Mouse (Mus musculus): ENCODE data around the gene Nphp4. TPM values are rescaled to one million over a fixed set of nuclear protein-coding genes. Genes with fewer than 3 reads are reported as not detected.

The Nphp4 gene
- 3.4 and 4.5 TPM in 2 replicates for polyA plus RNA-seq (2014; fragmentation: Nextera tagmentation; extraction: Ambion mirVana)

DNA sequence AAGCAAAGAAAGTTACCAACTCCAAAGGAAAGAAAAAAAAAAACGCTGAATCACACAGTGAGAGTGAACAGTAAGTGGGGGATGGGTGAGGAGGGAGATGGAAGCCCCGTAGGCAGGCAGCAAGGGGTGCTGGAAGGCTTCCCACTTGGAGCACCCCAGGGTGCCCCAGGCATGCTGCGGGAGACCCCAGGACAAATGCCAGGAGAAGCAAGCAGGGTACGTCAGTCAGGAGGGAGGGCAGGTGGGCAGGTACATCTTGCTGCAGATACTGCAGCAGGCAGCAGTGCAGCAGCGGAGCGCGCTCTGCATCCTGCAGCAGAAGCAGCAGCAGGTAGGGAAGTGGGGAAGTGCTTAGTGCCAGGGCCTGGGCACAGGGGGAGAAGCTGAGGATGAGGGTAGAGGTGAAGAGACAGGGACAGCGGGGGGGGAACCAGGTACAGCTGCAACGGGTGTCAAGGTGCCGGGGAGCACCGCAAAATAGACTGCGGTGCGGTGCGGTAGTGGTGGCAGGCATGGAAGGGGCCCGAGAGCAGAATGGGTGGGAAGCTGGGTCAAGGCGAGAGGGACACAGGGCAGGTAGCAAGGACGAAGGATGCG is at the start of gene Nphp4:
Nphp4 (plus strand) TSS at position 280 of the 597 bp plus-strand sequence.
- no peak within 1 kb of the TSS for H3K27ac ChIP-seq (replicated peaks; ENCODE audit: low read depth, low read length)

DNA sequence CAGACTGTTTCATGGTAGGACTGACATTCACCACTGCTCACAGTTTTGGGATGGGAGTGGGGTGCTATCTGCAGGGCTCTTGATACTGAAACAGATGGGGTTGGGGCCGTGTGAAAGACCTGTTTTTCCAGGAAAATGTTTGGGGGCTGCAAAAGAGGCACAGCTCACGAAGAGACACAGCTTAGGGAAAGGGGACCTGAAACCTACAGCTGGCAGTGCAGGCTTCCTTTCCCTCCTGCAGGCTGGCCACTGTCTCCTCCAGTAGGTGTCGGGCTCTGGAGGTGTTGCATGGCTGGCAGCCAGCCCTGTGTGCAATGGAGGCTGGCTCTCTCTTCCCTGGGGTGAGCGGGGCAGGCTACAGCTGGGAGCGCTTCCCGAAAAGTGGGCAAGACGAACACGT is 48.2 kb upstream of the Nphp4 start:
- Histone ChIP-seq H3K4me1 (ENCODE audit: control insufficient read depth, insufficient read depth, low read length) (no peaks in the 10 kb centered on the region), H3K27me3 (replicated peaks; ENCODE audit: control insufficient read depth, insufficient read depth, low read length) (no peaks in the 10 kb centered on the region), H3K36me3 (ENCODE audit: control insufficient read depth, insufficient read depth, low read length) (no peaks in the 10 kb centered on the region), H3K27ac (replicated peaks; ENCODE audit: low read depth, low read length) (no peak overlapping the region), H3K4me2 (ENCODE audit: low read depth, low read length) (no peak overlapping the region), H3K9ac (ENCODE audit: low read depth, low read length) (no peak overlapping the region), H3K4me3 (ENCODE audit: low read depth, low read length) (no peak overlapping the region), H3K9me3 (ENCODE audit: control insufficient read depth, low read length) (no peaks in the 10 kb centered on the region)
- ATAC-seq (ENCODE audit: low read depth): no peak
- DNase-seq (ENCODE audit: low spot score): no peak
- WGBS: 58% methylated on average over 8 of the region's 8 CpGs

More for the DNA sequence above, at the start of gene Nphp4:
- Histone ChIP-seq H3K27me3 (replicated peaks; ENCODE audit: control insufficient read depth, insufficient read depth, low read length) (peaks cover 9% of the 10 kb centered on the region; the same call in 1 of the 2 replicates), H3K4me1 (ENCODE audit: control insufficient read depth, insufficient read depth, low read length) (peaks cover 5% of the 10 kb centered on the region), H3K36me3 (ENCODE audit: control insufficient read depth, insufficient read depth, low read length) (no peaks in the 10 kb centered on the region), H3K4me3 (ENCODE audit: low read depth, low read length) (peak within 1 kb of the TSS; percentile 78), H3K9ac (ENCODE audit: low read depth, low read length) (peak within 1 kb of the TSS; percentile 84), H3K4me2 (ENCODE audit: low read depth, low read length) (peak within 1 kb of the TSS; percentile 80), H3K9me3 (ENCODE audit: control insufficient read depth, low read length) (peaks cover 13% of the 10 kb centered on the region; the same call in 1 of the 2 replicates)
- no peak for ATAC-seq (ENCODE audit: low read depth)
- WGBS: 4% methylated on average over 18 of the region's 18 CpGs
- DNase-seq (ENCODE audit: low spot score): no peak

DNA sequence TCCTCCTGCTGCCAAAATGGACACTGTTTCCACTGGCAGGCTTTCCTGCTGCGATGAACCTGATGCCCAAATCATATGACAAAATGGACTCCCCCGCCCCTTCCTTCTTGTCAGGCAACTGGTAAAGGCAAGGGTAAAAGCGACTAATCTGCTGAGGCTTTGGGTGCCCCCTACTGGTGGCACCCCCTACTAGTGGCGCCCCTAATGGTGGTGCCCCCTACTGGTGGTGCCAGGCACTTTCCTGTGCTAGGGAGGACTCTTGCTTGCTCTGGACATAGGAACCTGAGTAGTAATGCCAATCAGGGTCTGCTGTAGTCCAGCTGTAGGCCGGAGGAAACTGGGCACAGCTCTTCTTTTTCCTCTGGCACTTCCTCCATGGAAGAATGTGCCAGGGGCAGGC is 44.2 kb upstream of the Nphp4 start:
- 59% methylated on average over 5 of the region's 5 CpGs for WGBS
- H3K9ac ChIP-seq (ENCODE audit: low read depth, low read length): no peak overlapping the region
- no peaks in the 10 kb centered on the region for H3K4me1 ChIP-seq (ENCODE audit: control insufficient read depth, insufficient read depth, low read length)
- H3K4me2 ChIP-seq (ENCODE audit: low read depth, low read length): no peak overlapping the region
- ATAC-seq (ENCODE audit: low read depth): no peak
- H3K27me3 ChIP-seq (replicated peaks; ENCODE audit: control insufficient read depth, insufficient read depth, low read length): no peaks in the 10 kb centered on the region
- no peak overlapping the region for H3K4me3 ChIP-seq (ENCODE audit: low read depth, low read length)
- no peak for DNase-seq (ENCODE audit: low spot score)
- H3K9me3 ChIP-seq (ENCODE audit: control insufficient read depth, low read length): no peaks in the 10 kb centered on the region
- H3K27ac ChIP-seq (replicated peaks; ENCODE audit: low read depth, low read length): no peak overlapping the region
- no peaks in the 10 kb centered on the region for H3K36me3 ChIP-seq (ENCODE audit: control insufficient read depth, insufficient read depth, low read length)

DNA sequence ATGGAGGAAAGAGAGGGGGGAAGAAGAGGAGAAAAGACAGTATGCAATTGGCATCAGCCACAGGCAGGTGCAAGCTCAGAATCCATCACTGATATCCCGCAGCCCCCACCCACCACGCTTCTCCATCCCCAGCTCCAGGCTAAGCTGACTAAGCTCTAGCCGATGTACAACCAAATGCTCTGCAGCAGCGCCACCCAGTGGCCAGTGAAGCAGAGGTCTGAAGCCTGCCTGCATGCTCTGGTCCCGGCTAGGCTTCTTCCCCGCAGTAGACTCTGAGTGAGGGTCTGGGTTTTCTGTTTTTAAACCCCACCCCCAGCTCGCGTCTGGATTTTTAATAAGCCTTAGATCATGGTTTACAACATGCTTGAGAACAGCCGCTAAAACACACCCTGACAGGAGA is 41.7 kb upstream of the Nphp4 start:
- Histone ChIP-seq H3K4me1 (ENCODE audit: control insufficient read depth, insufficient read depth, low read length) (no peaks in the 10 kb centered on the region), H3K36me3 (ENCODE audit: control insufficient read depth, insufficient read depth, low read length) (no peaks in the 10 kb centered on the region), H3K4me3 (ENCODE audit: low read depth, low read length) (peak overlapping the region; percentile 14), H3K9me3 (ENCODE audit: control insufficient read depth, low read length) (no peaks in the 10 kb centered on the region), H3K27me3 (replicated peaks; ENCODE audit: control insufficient read depth, insufficient read depth, low read length) (no peaks in the 10 kb centered on the region), H3K9ac (ENCODE audit: low read depth, low read length) (no peak overlapping the region), H3K27ac (replicated peaks; ENCODE audit: low read depth, low read length) (no peak overlapping the region), H3K4me2 (ENCODE audit: low read depth, low read length) (peak overlapping the region; percentile 44)
- DNase-seq (ENCODE audit: low spot score) (peak; percentile 92), ATAC-seq (ENCODE audit: low read depth) (peak; percentile 93)
- 0% methylated on average over 9 of the region's 9 CpGs for WGBS

DNA sequence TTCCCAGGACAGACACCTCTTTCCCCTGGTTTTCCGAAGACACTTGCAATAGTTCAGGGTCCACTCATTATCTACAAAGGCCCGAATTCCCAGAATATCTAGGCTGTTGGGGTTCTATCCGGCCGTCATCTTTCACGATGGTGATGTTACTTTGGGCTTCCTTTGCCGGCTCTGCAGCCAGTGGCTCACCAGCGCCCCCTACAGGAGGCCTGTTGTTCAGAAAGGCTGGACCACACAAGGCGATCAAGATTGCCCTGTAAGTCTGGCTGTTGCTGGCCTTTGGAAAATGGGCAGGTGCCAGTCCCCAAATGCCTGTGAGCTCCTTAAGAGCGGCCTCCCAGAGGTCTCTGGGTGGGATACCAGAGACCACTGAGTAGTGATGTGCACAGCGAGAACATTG is 41.3 kb upstream of the Nphp4 start:
- Histone ChIP-seq H3K27ac (replicated peaks; ENCODE audit: low read depth, low read length) (no peak overlapping the region), H3K27me3 (replicated peaks; ENCODE audit: control insufficient read depth, insufficient read depth, low read length) (no peaks in the 10 kb centered on the region), H3K9me3 (ENCODE audit: control insufficient read depth, low read length) (no peaks in the 10 kb centered on the region), H3K4me2 (ENCODE audit: low read depth, low read length) (peak overlapping the region; percentile 44), H3K4me1 (ENCODE audit: control insufficient read depth, insufficient read depth, low read length) (no peaks in the 10 kb centered on the region), H3K36me3 (ENCODE audit: control insufficient read depth, insufficient read depth, low read length) (no peaks in the 10 kb centered on the region), H3K4me3 (ENCODE audit: low read depth, low read length) (peak overlapping the region; percentile 14), H3K9ac (ENCODE audit: low read depth, low read length) (no peak overlapping the region)
- WGBS: 13% methylated on average over 10 of the region's 10 CpGs
- peak; percentile 75 for ATAC-seq (ENCODE audit: low read depth)
- DNase-seq (ENCODE audit: low spot score): peak; percentile 41

DNA sequence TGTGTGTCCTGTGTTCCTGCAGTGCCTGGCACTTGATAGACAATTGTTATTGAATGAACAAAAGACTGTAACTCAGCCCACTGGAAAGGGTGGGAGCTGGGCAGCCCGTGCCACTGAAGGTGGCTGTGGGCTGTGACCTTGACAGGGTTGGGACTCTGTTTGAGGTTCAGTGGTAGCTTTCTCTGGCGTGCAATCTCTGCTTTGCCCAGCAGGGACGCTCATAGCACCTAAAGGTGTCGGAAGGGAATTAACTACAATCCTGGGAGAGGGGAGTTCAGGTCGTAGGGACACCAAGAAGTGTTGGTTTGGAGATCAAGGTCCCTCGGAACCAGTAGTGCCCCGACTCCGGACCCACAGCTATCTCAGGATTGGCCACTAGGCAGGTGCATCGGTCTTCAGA is 35.6 kb upstream of the Nphp4 start:
- Histone ChIP-seq H3K9ac (ENCODE audit: low read depth, low read length) (no peak overlapping the region), H3K27ac (replicated peaks; ENCODE audit: low read depth, low read length) (no peak overlapping the region), H3K36me3 (ENCODE audit: control insufficient read depth, insufficient read depth, low read length) (no peaks in the 10 kb centered on the region), H3K27me3 (replicated peaks; ENCODE audit: control insufficient read depth, insufficient read depth, low read length) (no peaks in the 10 kb centered on the region), H3K4me2 (ENCODE audit: low read depth, low read length) (no peak overlapping the region), H3K9me3 (ENCODE audit: control insufficient read depth, low read length) (no peaks in the 10 kb centered on the region), H3K4me3 (ENCODE audit: low read depth, low read length) (no peak overlapping the region), H3K4me1 (ENCODE audit: control insufficient read depth, insufficient read depth, low read length) (no peaks in the 10 kb centered on the region)
- WGBS: 60% methylated on average over 9 of the region's 9 CpGs
- DNase-seq (ENCODE audit: low spot score) (no peak), ATAC-seq (ENCODE audit: low read depth) (no peak)

DNA sequence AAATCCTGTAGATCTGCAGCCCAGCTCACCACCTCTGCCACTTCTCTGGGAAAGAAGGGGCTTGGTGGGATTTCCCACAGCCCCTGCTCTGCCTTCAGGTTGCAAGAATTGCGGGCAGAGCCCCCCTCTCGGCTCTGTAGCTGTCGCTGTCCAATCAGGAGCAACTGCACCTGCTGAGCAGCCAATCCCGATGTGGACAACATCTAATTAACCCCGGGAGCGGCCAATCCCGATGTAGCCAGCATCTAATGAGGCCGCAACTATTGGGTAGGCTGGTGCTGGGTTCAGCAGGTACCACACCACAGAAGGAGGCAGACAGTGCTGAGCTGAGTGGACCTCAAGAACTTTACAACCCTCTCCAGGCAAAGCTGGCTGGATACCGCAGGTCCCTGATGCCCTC is 35.0 kb upstream of the Nphp4 start:
- WGBS: 36% methylated on average over 9 of the region's 9 CpGs
- no peak overlapping the region for H3K4me3 ChIP-seq (ENCODE audit: low read depth, low read length)
- H3K9me3 ChIP-seq (ENCODE audit: control insufficient read depth, low read length): no peaks in the 10 kb centered on the region
- no peaks in the 10 kb centered on the region for H3K27me3 ChIP-seq (replicated peaks; ENCODE audit: control insufficient read depth, insufficient read depth, low read length)
- H3K36me3 ChIP-seq (ENCODE audit: control insufficient read depth, insufficient read depth, low read length): no peaks in the 10 kb centered on the region
- no peak overlapping the region for H3K27ac ChIP-seq (replicated peaks; ENCODE audit: low read depth, low read length)
- DNase-seq (ENCODE audit: low spot score) (no peak), ATAC-seq (ENCODE audit: low read depth) (no peak)
- H3K4me2 ChIP-seq (ENCODE audit: low read depth, low read length): no peak overlapping the region
- H3K4me1 ChIP-seq (ENCODE audit: control insufficient read depth, insufficient read depth, low read length): no peaks in the 10 kb centered on the region
- no peak overlapping the region for H3K9ac ChIP-seq (ENCODE audit: low read depth, low read length)

DNA sequence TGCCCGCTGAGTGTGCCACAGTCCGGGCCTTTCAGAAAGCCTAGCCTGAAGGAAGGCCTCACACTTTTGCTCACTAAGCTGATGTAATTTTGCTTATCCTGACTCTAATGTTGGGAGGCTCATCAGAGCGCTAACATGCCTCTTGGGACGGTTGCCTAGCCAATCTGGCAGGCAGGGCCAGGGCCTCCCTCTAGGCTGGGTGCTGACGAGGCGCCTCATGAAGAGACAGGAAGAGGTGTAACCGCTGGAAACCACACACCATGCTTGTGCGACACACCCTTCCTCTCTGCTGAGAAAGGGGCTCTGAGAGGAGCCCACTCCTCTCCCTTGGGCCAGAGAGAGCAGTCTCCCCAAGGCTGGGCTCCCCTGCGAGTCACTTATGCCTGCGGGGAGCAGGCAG is 30.3 kb upstream of the Nphp4 start:
- H3K4me3 ChIP-seq (ENCODE audit: low read depth, low read length): no peak overlapping the region
- no peaks in the 10 kb centered on the region for H3K36me3 ChIP-seq (ENCODE audit: control insufficient read depth, insufficient read depth, low read length)
- 77% methylated on average over 10 of the region's 10 CpGs for WGBS
- H3K27me3 ChIP-seq (replicated peaks; ENCODE audit: control insufficient read depth, insufficient read depth, low read length): no peaks in the 10 kb centered on the region
- ATAC-seq (ENCODE audit: low read depth) (peak; percentile 31; the same call in 1 of the 2 replicates), DNase-seq (ENCODE audit: low spot score) (peak; percentile 26)
- H3K9ac ChIP-seq (ENCODE audit: low read depth, low read length): no peak overlapping the region
- no peak overlapping the region for H3K4me2 ChIP-seq (ENCODE audit: low read depth, low read length)
- no peak overlapping the region for H3K27ac ChIP-seq (replicated peaks; ENCODE audit: low read depth, low read length)
- no peaks in the 10 kb centered on the region for H3K9me3 ChIP-seq (ENCODE audit: control insufficient read depth, low read length)
- H3K4me1 ChIP-seq (ENCODE audit: control insufficient read depth, insufficient read depth, low read length): no peaks in the 10 kb centered on the region

Measured in embryonic facial prominence, embryonic 14.5 days (tissue).